Mouse (Mus musculus) liver, embryonic 13.5 days (tissue): ENCODE measurements around the gene Disp2. TPM values are rescaled to one million over a fixed set of nuclear protein-coding genes. Genes with fewer than 3 reads are reported as not detected.

Experiments
- ATAC-seq: fragments of 200-750 bp; cut with Nextera tagmentation; 2 replicates; pipeline ENCODE4 v1.8.0; 2017; ENCODE audit warnings: low read depth, mild to moderate bottlenecking, moderate number of reproducible peaks, moderate library complexity
- DNase-seq: peaks from one replicate; pipeline ENCODE4 v3.0.0; 2022
- H3K27ac ChIP-seq: fragments of 300-500 bp; sonication (generic); 2 replicates; pipeline ENCODE4 v1.5.1; 2015; ENCODE audit warnings: moderate library complexity, mild to moderate bottlenecking, inconsistent platforms
- H3K27me3 ChIP-seq: fragments of 300-500 bp; sonication (generic); 2 replicates; pipeline ENCODE4 v1.6.1; 2015; ENCODE audit warnings: mild to moderate bottlenecking, inconsistent platforms
- H3K36me3 ChIP-seq: fragments of 300-500 bp; sonication (generic); 2 replicates; pipeline ENCODE4 v1.6.1; 2015; ENCODE audit warnings: mild to moderate bottlenecking, inconsistent platforms
- H3K4me1 ChIP-seq: fragments of 300-500 bp; sonication (generic); replicated peaks from 2 replicates; pipeline ENCODE4 v1.6.1; 2015; ENCODE audit warnings: inconsistent platforms
- H3K4me2 ChIP-seq: fragments of 300-500 bp; sonication (generic); 2 replicates; pipeline ENCODE4 v1.6.1; 2015; ENCODE audit warnings: inconsistent platforms, mild to moderate bottlenecking, moderate library complexity
- H3K4me3 ChIP-seq: fragments of 300-500 bp; sonication (generic); replicated peaks from 2 replicates; pipeline ENCODE4 v1.5.1; 2015; ENCODE audit warnings: mild to moderate bottlenecking, inconsistent platforms
- H3K9ac ChIP-seq: fragments of 300-500 bp; sonication (generic); 2 replicates; pipeline ENCODE4 v1.6.1; 2015; ENCODE audit warnings: mild to moderate bottlenecking, inconsistent platforms
- H3K9me3 ChIP-seq: fragments of 300-500 bp; sonication (generic); replicated peaks from 2 replicates; pipeline ENCODE4 v1.6.1; 2016; ENCODE audit warnings: inconsistent platforms
- WGBS: fragments of 180-500 bp; shearing (Covaris S2); methylation state at CpG from one replicate; pipeline ENCODE4 v1.1.7; 2015; ENCODE audit not compliant: insufficient replicate concordance; 5-methylcytosine and 5-hydroxymethylcytosine counted together
- polyA plus RNA-seq: library from polyadenylated mRNA; unstranded; fragments of >200 nt; fragmentation: Nextera tagmentation; extraction: Ambion mirVana; gene quantifications from 2 replicates; pipeline ENCODE4 v1.2.1, GENCODE M21; 2015

The Disp2 gene
- polyA plus RNA-seq, 1 experiment from 2014 or later, result 0.24 TPM

GRCm38 (mm10) chr2:118846246-118846645, 66.7 kb downstream of the Disp2 start:
- 50% methylated on average over 7 of the region's 7 CpGs for WGBS
- Histone ChIP-seq H3K36me3 (no peaks in the 10 kb centered on the region), H3K27ac (no peak overlapping the region), H3K9ac (no peak overlapping the region), H3K4me1 (peaks cover 27% of the 10 kb centered on the region), H3K4me3 (no peak overlapping the region), H3K4me2 (no peak overlapping the region), H3K27me3 (0 out of 2 replicates have a peak, but pooled peaks cover 3% of the 10 kb centered on the region), H3K9me3 (0 out of 2 replicates have a peak, but pooled peaks cover 5% of the 10 kb centered on the region)
- peak; percentile 60 for ATAC-seq
- no peak for DNase-seq

GRCm38 (mm10) chr2:118851756-118852155, 72.2 kb downstream of the Disp2 start:
- Histone ChIP-seq H3K27me3 (0 out of 2 replicates have a peak, but pooled peaks cover 6% of the 10 kb centered on the region), H3K9me3 (no peaks in the 10 kb centered on the region), H3K4me2 (no peak overlapping the region), H3K9ac (no peak overlapping the region), H3K4me1 (peaks cover 2% of the 10 kb centered on the region; the same call in 1 of the 2 replicates), H3K27ac (no peak overlapping the region), H3K4me3 (no peak overlapping the region), H3K36me3 (no peaks in the 10 kb centered on the region)
- DNase-seq (no peak), ATAC-seq (no peak)
- 57% methylated on average over 3 of the region's 3 CpGs for WGBS

Other genes with a start within 250 kb of the Disp2 start
- gene Bmf, start 230.0 kb upstream of the Disp2 start, polyA plus RNA-seq, result 0.27 and 0.75 TPM in 2 replicates
- 47.8 and 58.8 TPM in 2 replicates for gene Bub1b, start 181.5 kb upstream of the Disp2 start, polyA plus RNA-seq
- 0.65 and 1.0 TPM in 2 replicates for gene Pak6, start 116.4 kb upstream of the Disp2 start, polyA plus RNA-seq
- gene Ankrd63, start 75.8 kb upstream of the Disp2 start, polyA plus RNA-seq, result not detected in 2 replicates
- 1.6 and 1.7 TPM in 2 replicates for gene Plcb2, start 51.3 kb upstream of the Disp2 start, polyA plus RNA-seq
- gene Inafm2, start 34.0 kb upstream of the Disp2 start, polyA plus RNA-seq, result 18.4 and 19.1 TPM in 2 replicates
- 0.20 and 0.23 TPM in 2 replicates for gene Ccdc9b, start 17.1 kb upstream of the Disp2 start, polyA plus RNA-seq
- not detected in 2 replicates for gene Phgr1, start 7.0 kb upstream of the Disp2 start, polyA plus RNA-seq
- gene Knstrn, start 34.3 kb downstream of the Disp2 start, polyA plus RNA-seq, result 91.9 and 101 TPM in 2 replicates
- gene Ivd, start 82.2 kb downstream of the Disp2 start, polyA plus RNA-seq, result 26.4 and 29.6 TPM in 2 replicates
- gene Bahd1, start 120.7 kb downstream of the Disp2 start, polyA plus RNA-seq, result 2.3 and 2.5 TPM in 2 replicates
- gene Chst14, start 146.8 kb downstream of the Disp2 start, polyA plus RNA-seq, result 5.2 and 5.4 TPM in 2 replicates
- gene Ccdc32, start 249.7 kb downstream of the Disp2 start, polyA plus RNA-seq, result 16.0 and 19.3 TPM in 2 replicates